Mouse (Mus musculus): ENCODE data around the gene S100a5.

- TF ChIP-seq POLR2A (IDR thresholded peaks at IDR 0.05; ENCODE audit: borderline replicate concordance, extremely low read depth, low read depth, low read length) (no peak), CTCF (IDR thresholded peaks at IDR 0.05; ENCODE audit: insufficient read depth, low read length) (no peak)
Measured at GRCm38 (mm10) chr3:90631984-90632383, 23.7 kb downstream of the S100a5 start.
